Mouse (Mus musculus): ENCODE measurements at regions not wholly inside any gene's neighbourhood (a gene's known extent, or its start where the extent isn't known, plus 50 kb on each side); places are given as distances from the start of the nearest gene placed in this dataset.

GRCm38 (mm10) chr6:68339846-68340245 is 804.2 kb upstream of the Tacstd2 start:
- TF ChIP-seq CTCF (IDR thresholded peaks at IDR 0.05; ENCODE audit: control insufficient read depth, insufficient read depth, insufficient replicate concordance, low read depth, low read length) (no peak), POLR2A (IDR thresholded peaks at IDR 0.05; ENCODE audit: control insufficient read depth, low read depth, low read length) (no peak)
